Mouse (Mus musculus) liver, embryonic 15.5 days (tissue): ENCODE measurements around the gene Akr1c6. TPM values are rescaled to one million over a fixed set of nuclear protein-coding genes. Genes with fewer than 3 reads are reported as not detected.
"Not testable (repeated sequence)": the region's sequence is repeated elsewhere in the genome, so short reads cannot be mapped to it uniquely, and the experiment has no call there.

Source experiments
- ATAC-seq: fragments of 200-750 bp; cut with Nextera tagmentation; 2 replicates; pipeline ENCODE4 v1.8.0; 2017; ENCODE audit warnings: moderate number of reproducible peaks, mild to moderate bottlenecking, moderate library complexity; ENCODE audit not compliant: insufficient read depth
- H3K27ac ChIP-seq: fragments of 300-500 bp; sonication (generic); replicated peaks from 2 replicates; pipeline ENCODE4 v1.5.1; 2015; ENCODE audit warnings: mild to moderate bottlenecking, inconsistent platforms
- H3K27me3 ChIP-seq: fragments of 300-500 bp; sonication (generic); 2 replicates; pipeline ENCODE4 v1.6.1; 2015; ENCODE audit warnings: mild to moderate bottlenecking, inconsistent platforms
- H3K36me3 ChIP-seq: fragments of 300-500 bp; sonication (generic); replicated peaks from 2 replicates; pipeline ENCODE4 v1.6.1; 2015; ENCODE audit warnings: moderate library complexity, mild to moderate bottlenecking, inconsistent platforms
- H3K4me1 ChIP-seq: fragments of 300-500 bp; sonication (generic); replicated peaks from 2 replicates; pipeline ENCODE4 v1.6.1; 2015; ENCODE audit warnings: inconsistent platforms
- H3K4me2 ChIP-seq: fragments of 300-500 bp; sonication (generic); 2 replicates; pipeline ENCODE4 v1.6.1; 2015; ENCODE audit warnings: moderate library complexity, mild to moderate bottlenecking, inconsistent platforms
- H3K4me3 ChIP-seq: fragments of 300-500 bp; sonication (generic); replicated peaks from 2 replicates; pipeline ENCODE4 v1.5.1; 2015; ENCODE audit warnings: mild to moderate bottlenecking, inconsistent platforms
- H3K9ac ChIP-seq: fragments of 300-500 bp; sonication (generic); 2 replicates; pipeline ENCODE4 v1.6.1; 2015; ENCODE audit warnings: moderate library complexity, mild to moderate bottlenecking, inconsistent platforms
- H3K9me3 ChIP-seq: fragments of 300-500 bp; sonication (generic); replicated peaks from 2 replicates; pipeline ENCODE4 v1.6.1; 2016; ENCODE audit warnings: inconsistent platforms
- WGBS: fragments of 180-500 bp; shearing (Covaris S2); methylation state at CpG from one replicate; pipeline ENCODE4 v1.1.7; 2015; ENCODE audit warnings: mixed read lengths; ENCODE audit not compliant: insufficient replicate concordance; 5-methylcytosine and 5-hydroxymethylcytosine counted together
- polyA plus RNA-seq: library from polyadenylated mRNA; unstranded; fragments of >200 nt; fragmentation: Nextera tagmentation; extraction: Ambion mirVana; gene quantifications from 2 replicates; pipeline ENCODE4 v1.2.1, GENCODE M21; 2015

Gene Akr1c6
- 2.2 and 4.0 TPM in 2 replicates for polyA plus RNA-seq

GRCm38 (mm10) chr13:4434006-4434405, at the start of gene Akr1c6:
Gene Akr1c6, plus strand, starts transcription at chr13:4434306.
- Histone ChIP-seq H3K4me1 (no peaks in the 10 kb centered on the region), H3K9me3 (no peaks in the 10 kb centered on the region), H3K4me3 (no peak within 1 kb of the TSS), H3K27me3 (no peaks in the 10 kb centered on the region), H3K4me2 (no peak within 1 kb of the TSS), H3K27ac (no peak within 1 kb of the TSS), H3K9ac (no peak within 1 kb of the TSS), H3K36me3 (no peaks in the 10 kb centered on the region)
- ATAC-seq, result no peak

DNA sequence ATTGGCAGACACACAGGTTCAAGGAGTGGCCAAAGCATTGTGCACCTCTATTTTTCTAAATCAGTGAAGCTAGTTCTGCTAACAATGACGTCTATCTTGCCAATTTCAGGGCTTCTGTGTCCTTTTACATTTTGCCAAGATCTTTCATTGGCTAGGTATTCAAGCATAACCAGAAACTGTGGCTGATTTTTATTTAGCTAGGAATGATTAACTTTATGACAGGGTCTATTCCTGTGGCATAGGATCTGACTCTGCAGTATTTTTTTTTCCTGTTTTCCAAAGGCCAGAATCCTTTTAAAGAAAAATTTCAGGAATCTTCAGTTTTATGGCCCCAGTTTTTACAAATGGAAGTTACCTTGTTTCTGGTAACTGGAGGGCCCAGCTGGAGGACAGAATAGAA, 49.2 kb upstream of the Akr1c6 start:
- no peak for ATAC-seq
- 48% methylated on average over 1 of the region's 1 CpGs for WGBS
- Histone ChIP-seq H3K4me3 (no peak overlapping the region), H3K36me3 (no peaks in the 10 kb centered on the region), H3K27me3 (no peaks in the 10 kb centered on the region), H3K9ac (no peak overlapping the region), H3K9me3 (no peaks in the 10 kb centered on the region), H3K4me2 (no peak overlapping the region), H3K27ac (no peak overlapping the region), H3K4me1 (no peaks in the 10 kb centered on the region)

DNA sequence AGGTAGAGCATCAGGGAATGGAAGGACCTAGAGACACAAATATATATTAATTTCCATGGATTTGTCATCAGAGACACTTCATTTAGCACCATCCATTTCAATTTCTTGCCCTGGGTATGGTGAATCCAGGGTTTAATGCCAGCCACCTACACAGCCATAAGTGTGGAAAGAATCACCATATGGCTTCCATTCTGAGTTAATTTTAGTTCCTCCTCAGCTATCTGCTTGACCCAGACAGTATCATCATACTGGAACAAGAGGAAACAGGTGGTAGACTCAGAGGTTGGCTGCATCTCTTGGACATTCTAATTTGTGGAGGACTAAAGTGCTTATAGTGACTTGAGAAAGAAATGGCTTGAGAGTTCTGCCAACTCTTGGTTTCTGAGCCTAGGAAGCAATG, 48.6 kb upstream of the Akr1c6 start:
- Histone ChIP-seq H3K4me1 (no peaks in the 10 kb centered on the region), H3K27me3 (no peaks in the 10 kb centered on the region), H3K36me3 (no peaks in the 10 kb centered on the region), H3K27ac (no peak overlapping the region), H3K9ac (no peak overlapping the region), H3K4me2 (no peak overlapping the region), H3K9me3 (no peaks in the 10 kb centered on the region), H3K4me3 (no peak overlapping the region)
- ATAC-seq, result no peak

GRCm38 (mm10) chr13:4388762-4389446, 45.2 kb upstream of the Akr1c6 start:
- no peaks in the 10 kb centered on the region for H3K4me1 ChIP-seq
- H3K4me3 ChIP-seq, result no peak overlapping the region
- 47% methylated on average over 2 of the region's 2 CpGs for WGBS
- ATAC-seq, result 0 out of 2 replicates have a peak, but pooled peaks have one; percentile 42
- no peaks in the 10 kb centered on the region for H3K27me3 ChIP-seq
- no peaks in the 10 kb centered on the region for H3K9me3 ChIP-seq
- no peak overlapping the region for H3K4me2 ChIP-seq
- no peaks in the 10 kb centered on the region for H3K36me3 ChIP-seq
- no peak overlapping the region for H3K27ac ChIP-seq
- H3K9ac ChIP-seq, result no peak overlapping the region

- ATAC-seq, H3K4me1 ChIP-seq, H3K27ac ChIP-seq, H3K9ac ChIP-seq, H3K36me3 ChIP-seq, H3K4me2 ChIP-seq, H3K9me3 ChIP-seq, H3K27me3 ChIP-seq, H3K4me3 ChIP-seq: not testable (repeated sequence)
- WGBS, result 21% methylated on average over 1 of the region's 1 CpGs
These were observed 33.7 kb upstream of the Akr1c6 start for GRCm38 (mm10) chr13:4400360-4400759.

DNA sequence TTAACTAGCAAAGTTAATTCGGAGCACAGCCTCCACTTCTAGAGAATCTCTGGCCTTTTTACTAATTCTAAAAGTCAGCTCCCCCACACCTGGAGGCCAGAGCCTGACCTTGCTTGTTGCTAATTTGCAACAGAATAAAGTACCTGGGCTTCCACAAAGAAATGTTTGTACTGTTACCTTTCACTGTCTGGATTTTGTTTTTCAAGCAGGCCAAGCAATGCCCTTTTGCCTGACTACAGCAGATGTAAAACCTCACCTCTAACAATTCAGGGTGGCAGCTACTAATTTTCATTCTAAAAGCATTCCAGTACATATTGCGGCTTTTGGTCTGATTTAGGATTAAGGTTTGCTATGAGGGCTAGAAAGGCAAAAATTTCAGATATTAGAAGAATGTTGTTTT, 33.3 kb upstream of the Akr1c6 start:
- Histone ChIP-seq H3K4me2 (no peak overlapping the region), H3K27me3 (no peaks in the 10 kb centered on the region), H3K4me1 (no peaks in the 10 kb centered on the region), H3K9me3 (no peaks in the 10 kb centered on the region), H3K36me3 (no peaks in the 10 kb centered on the region), H3K9ac (no peak overlapping the region), H3K4me3 (no peak overlapping the region), H3K27ac (no peak overlapping the region)
- WGBS, result 61% methylated on average over 2 of the region's 2 CpGs
- no peak for ATAC-seq

DNA sequence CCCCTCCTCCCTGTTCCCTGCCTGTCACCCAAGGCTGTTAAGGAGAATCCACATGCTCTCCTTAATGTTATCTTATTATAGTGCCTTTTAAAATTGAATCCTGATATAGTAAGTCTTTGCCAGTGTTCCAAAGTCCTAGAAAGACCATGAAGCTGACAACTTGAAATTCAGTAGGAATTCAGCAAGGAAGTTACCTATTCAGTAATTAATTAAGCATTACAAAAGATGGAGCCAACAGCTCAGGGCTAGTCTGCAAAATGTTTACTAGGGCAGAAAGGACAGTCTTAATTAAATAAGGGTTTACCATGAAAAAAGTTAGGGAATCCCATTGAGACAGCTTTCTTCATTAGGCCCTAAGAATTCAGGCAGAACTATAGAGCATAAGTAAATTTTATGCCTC, 31.9 kb upstream of the Akr1c6 start:
- H3K27me3 ChIP-seq, result no peaks in the 10 kb centered on the region
- no peaks in the 10 kb centered on the region for H3K36me3 ChIP-seq
- no peak overlapping the region for H3K27ac ChIP-seq
- H3K9me3 ChIP-seq, result no peaks in the 10 kb centered on the region
- H3K4me3 ChIP-seq, result no peak overlapping the region
- H3K9ac ChIP-seq, result no peak overlapping the region
- ATAC-seq, result no peak
- H3K4me1 ChIP-seq, result no peaks in the 10 kb centered on the region
- no peak overlapping the region for H3K4me2 ChIP-seq

- ATAC-seq, result no peak
- Histone ChIP-seq H3K4me2 (no peak overlapping the region), H3K4me1 (no peaks in the 10 kb centered on the region), H3K9me3 (no peaks in the 10 kb centered on the region), H3K4me3 (no peak overlapping the region), H3K9ac (no peak overlapping the region), H3K27ac (no peak overlapping the region), H3K27me3 (no peaks in the 10 kb centered on the region), H3K36me3 (no peaks in the 10 kb centered on the region)
These were observed 29.4 kb upstream of the Akr1c6 start for GRCm38 (mm10) chr13:4404726-4405125.

DNA sequence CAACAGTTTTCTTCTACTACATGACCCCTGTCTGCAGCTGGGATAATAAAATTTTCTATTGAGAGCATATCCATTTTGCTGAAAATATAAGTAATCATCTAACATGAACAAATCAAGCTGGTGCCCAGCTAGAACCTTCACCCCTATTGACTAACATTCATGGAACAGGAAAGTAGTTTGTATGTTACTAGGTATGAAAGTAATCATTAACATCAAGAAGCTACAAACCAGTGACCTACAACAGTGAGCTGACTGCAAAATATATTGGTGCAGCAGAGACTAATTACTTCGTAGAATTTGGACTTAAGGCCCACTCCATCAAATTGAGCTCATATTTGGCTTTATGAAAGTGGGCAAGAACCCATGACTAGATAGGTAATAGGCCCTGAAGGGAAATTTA, 27.3 kb upstream of the Akr1c6 start:
- no peak overlapping the region for H3K4me2 ChIP-seq
- no peaks in the 10 kb centered on the region for H3K9me3 ChIP-seq
- H3K36me3 ChIP-seq, result no peaks in the 10 kb centered on the region
- H3K9ac ChIP-seq, result no peak overlapping the region
- no peak for ATAC-seq
- H3K4me1 ChIP-seq, result no peaks in the 10 kb centered on the region
- no peak overlapping the region for H3K4me3 ChIP-seq
- 53% methylated on average over 1 of the region's 1 CpGs for whole genome bisulfite sequencing
- no peaks in the 10 kb centered on the region for H3K27me3 ChIP-seq
- no peak overlapping the region for H3K27ac ChIP-seq

DNA sequence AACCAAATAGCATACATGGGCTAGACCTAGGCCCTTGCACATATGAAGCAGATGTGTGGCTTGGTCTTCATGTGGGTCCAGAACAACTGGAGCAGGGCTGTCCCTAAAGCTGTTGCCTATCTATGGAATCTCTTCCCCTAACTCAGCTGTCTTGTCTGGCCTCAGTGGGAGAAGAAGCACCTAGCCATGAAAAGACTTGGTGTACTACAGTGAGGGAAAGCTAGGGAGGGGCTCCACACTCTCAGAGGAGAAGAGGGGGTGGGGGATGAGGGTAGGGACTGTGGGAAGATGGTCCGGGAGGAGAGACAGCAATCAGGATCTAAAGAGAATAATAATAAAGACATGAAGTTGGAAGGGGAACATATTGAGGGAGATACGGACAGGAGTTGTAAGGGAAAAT, 5.5 kb upstream of the Akr1c6 start:
- ATAC-seq, result no peak
- WGBS, result 62% methylated on average over 2 of the region's 2 CpGs
- Histone ChIP-seq H3K4me3 (no peak overlapping the region), H3K4me1 (no peaks in the 10 kb centered on the region), H3K36me3 (no peaks in the 10 kb centered on the region), H3K27me3 (no peaks in the 10 kb centered on the region), H3K4me2 (no peak overlapping the region), H3K27ac (no peak overlapping the region), H3K9me3 (no peaks in the 10 kb centered on the region), H3K9ac (no peak overlapping the region)

GRCm38 (mm10) chr13:4429034-4429433, 5.1 kb upstream of the Akr1c6 start:
- peak; percentile 54; the same call in 1 of the 2 replicates for ATAC-seq
- 37% methylated on average over 2 of the region's 2 CpGs for WGBS

DNA sequence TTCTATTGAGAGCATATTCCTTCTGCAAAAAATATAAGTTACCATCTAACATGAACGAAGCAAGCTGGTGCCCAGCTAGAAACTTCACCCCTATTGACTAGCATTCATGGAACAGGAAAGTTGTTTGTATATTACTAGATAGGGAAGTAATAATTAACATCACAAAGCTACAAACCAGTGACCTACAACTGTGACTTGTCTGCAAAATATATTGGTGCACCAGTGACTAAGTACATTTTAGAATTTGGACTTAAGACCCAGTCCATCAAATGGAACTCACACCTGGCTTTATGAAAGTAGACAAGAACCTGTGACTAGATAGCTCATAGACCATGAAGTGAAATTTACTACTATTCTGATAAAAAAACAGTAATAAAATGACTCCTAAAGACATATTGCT, 3.0 kb upstream of the Akr1c6 start:
- no peak overlapping the region for H3K4me3 ChIP-seq
- no peak overlapping the region for H3K27ac ChIP-seq
- H3K4me1 ChIP-seq, result no peaks in the 10 kb centered on the region
- ATAC-seq, result no peak
- no peak overlapping the region for H3K4me2 ChIP-seq
- no peaks in the 10 kb centered on the region for H3K9me3 ChIP-seq
- WGBS, result 41% methylated on average over 1 of the region's 1 CpGs
- H3K36me3 ChIP-seq, result no peaks in the 10 kb centered on the region
- H3K9ac ChIP-seq, result no peak overlapping the region
- no peaks in the 10 kb centered on the region for H3K27me3 ChIP-seq

More at GRCm38 (mm10) chr13:4429034-4429433, 5.1 kb upstream of the Akr1c6 start:
- Histone ChIP-seq H3K4me2 (no peak overlapping the region), H3K9ac (no peak overlapping the region), H3K27me3 (no peaks in the 10 kb centered on the region), H3K36me3 (no peaks in the 10 kb centered on the region), H3K9me3 (no peaks in the 10 kb centered on the region), H3K4me3 (no peak overlapping the region), H3K27ac (no peak overlapping the region), H3K4me1 (no peaks in the 10 kb centered on the region)
